Mouse (Mus musculus) CD4-positive naive resting alpha-beta T cell, adult 76 days (primary cell): ENCODE measurements around the gene Rims1. TPM values are rescaled to one million over a fixed set of nuclear protein-coding genes. Genes with fewer than 3 reads are reported as not detected.

ENCODE experiments used
- total RNA-seq: library from RNA; stranded (reverse); gene quantifications from one replicate; pipeline ENCODE4 v1.2.4, GENCODE M21; 2023

Gene Rims1
- not detected for total RNA-seq

DNA sequence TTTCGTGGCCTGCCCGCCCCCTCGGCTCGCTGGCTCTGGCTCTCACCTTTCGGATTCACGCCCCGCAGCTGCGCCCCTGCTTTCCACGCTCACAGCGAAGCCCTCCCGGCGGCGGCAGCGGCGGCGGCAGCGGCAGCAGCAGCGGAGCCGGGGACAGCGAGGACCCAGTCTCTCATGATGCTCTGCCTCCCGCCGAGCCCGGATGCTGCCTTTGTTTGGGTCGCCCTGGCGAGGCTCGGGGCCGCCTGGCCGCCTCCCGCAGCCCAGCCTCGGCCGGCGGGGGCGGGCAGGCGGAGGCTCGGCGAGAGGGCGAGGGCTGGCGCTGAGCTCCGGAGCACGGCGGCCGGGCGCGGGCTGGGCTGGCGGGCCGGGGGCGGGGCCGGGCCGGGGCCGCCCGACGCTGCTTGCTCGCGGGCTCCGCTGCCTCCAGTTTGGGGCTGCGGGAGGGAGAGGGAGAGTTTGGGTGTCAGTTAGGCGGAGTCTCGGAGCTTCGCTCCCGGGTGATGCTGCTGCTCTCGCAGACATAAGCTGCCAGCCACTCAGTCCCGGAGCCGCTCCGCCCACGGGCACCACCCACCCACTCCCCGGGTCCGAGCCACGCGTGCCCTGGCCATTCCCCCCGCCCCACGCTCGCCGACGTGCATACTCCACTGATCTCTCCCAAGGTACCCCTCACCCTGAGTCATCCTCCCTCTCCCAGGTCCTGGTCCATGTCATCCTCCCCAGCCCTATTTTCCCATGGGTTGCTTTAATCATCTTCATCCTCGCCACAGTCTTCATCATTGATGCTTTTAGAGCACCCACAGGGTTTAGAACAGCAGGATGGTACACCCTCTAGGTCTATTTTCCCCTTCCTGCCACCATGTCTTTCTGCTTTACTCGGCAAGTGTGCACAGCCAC is at the start of gene Rims1:
TSS of gene Rims1 (minus strand) at position 269 of the 900 bp plus-strand sequence.

